Mouse (Mus musculus) limb, embryonic 14.5 days (tissue): ENCODE measurements around the gene Gm11096. TPM values are rescaled to one million over a fixed set of nuclear protein-coding genes. Genes with fewer than 3 reads are reported as not detected.
A peak's percentile ranks its signal among the peaks of the same experiment; 100 is the strongest.

ENCODE experiments used
- ATAC-seq: fragments of 200-750 bp; cut with Nextera tagmentation; 2 replicates; pipeline ENCODE4 v1.8.0; 2017; ENCODE audit warnings: low read depth, moderate number of reproducible peaks, moderate TSS enrichment; ENCODE audit not compliant: low FRiP score
- DNase-seq: peaks from one replicate; pipeline ENCODE4 v3.0.0-alpha.2; 2015; ENCODE audit warnings: low spot score
- H3K27ac ChIP-seq: fragments of 300-500 bp; sonication (generic); replicated peaks from 2 replicates; pipeline ENCODE4 v1.5.1; 2014; ENCODE audit warnings: low read depth, mild to moderate bottlenecking, low read length, moderate library complexity, mixed read lengths
- H3K27me3 ChIP-seq: fragments of 300-500 bp; sonication (generic); 2 replicates; pipeline ENCODE4 v1.6.1; 2014; ENCODE audit warnings: low read length, mixed read lengths; ENCODE audit not compliant: control insufficient read depth, insufficient read depth
- H3K36me3 ChIP-seq: fragments of 300-500 bp; sonication (generic); 2 replicates; pipeline ENCODE4 v1.6.1; 2014; ENCODE audit warnings: mild to moderate bottlenecking, low read length, moderate library complexity, mixed read lengths; ENCODE audit not compliant: control insufficient read depth, insufficient read depth
- H3K4me1 ChIP-seq: fragments of 300-500 bp; sonication (generic); 2 replicates; pipeline ENCODE4 v1.6.1; 2014; ENCODE audit warnings: antibody characterized with exemption, low read length, mixed read lengths; ENCODE audit not compliant: control insufficient read depth, insufficient read depth
- H3K4me2 ChIP-seq: fragments of 300-500 bp; sonication (generic); replicated peaks from 2 replicates; pipeline ENCODE4 v1.6.1; 2014; ENCODE audit warnings: low read depth, mild to moderate bottlenecking, low read length, moderate library complexity; ENCODE audit not compliant: severe bottlenecking
- H3K4me3 ChIP-seq: fragments of 300-500 bp; sonication (generic); replicated peaks from 2 replicates; pipeline ENCODE4 v1.5.1; 2014; ENCODE audit warnings: low read length
- H3K9ac ChIP-seq: fragments of 300-500 bp; sonication (generic); 2 replicates; pipeline ENCODE4 v1.6.1; 2014; ENCODE audit warnings: mild to moderate bottlenecking, low read depth, low read length, moderate library complexity; ENCODE audit not compliant: severe bottlenecking
- H3K9me3 ChIP-seq: fragments of 300-500 bp; sonication (generic); 2 replicates; pipeline ENCODE4 v1.6.1; 2016; ENCODE audit warnings: low read length; ENCODE audit not compliant: control insufficient read depth
- POLR2A ChIP-seq: fragments of 200-500 bp; IDR thresholded peaks from 2 replicates; pipeline ENCODE4 v1.8.0; 2012; ENCODE audit warnings: inconsistent platforms, mild to moderate bottlenecking, moderate library complexity, borderline replicate concordance; ENCODE audit not compliant: insufficient read depth, insufficient read length; ENCODE audit errors: extremely low read depth
- WGBS: fragments of 180-500 bp; shearing (Covaris S2); extraction: QIAGEN DNeasy Blood & Tissue Kit; methylation state at CpG from one replicate; pipeline ENCODE4 v1.1.7; 2014; 5-methylcytosine and 5-hydroxymethylcytosine counted together
- polyA plus RNA-seq, 2 experiments: library from polyadenylated mRNA; depleted of rRNA in 1 of 2; stranded (reverse) in 1 of 2; unstranded in 1 of 2; fragments of >200 nt; fragmentation: Nextera tagmentation in 1 of 2; extraction: Ambion mirVana in 1 of 2; gene quantifications; 2 replicates each; pipeline versions ENCODE4 v1.2.1 to v1.2.3; 2012 to 2014

Gm11096 gene
- polyA plus RNA-seq, 2 experiments, result not detected

- DNase-seq (no peak), ATAC-seq (no peak)
- Histone ChIP-seq H3K4me3 (no peak overlapping the region), H3K9me3 (no peaks in the 10 kb centered on the region), H3K27me3 (no peaks in the 10 kb centered on the region), H3K4me1 (no peaks in the 10 kb centered on the region), H3K36me3 (no peaks in the 10 kb centered on the region), H3K9ac (no peak overlapping the region), H3K27ac (no peak overlapping the region), H3K4me2 (no peak overlapping the region)
- no peak for TF ChIP-seq POLR2A
- 68% methylated on average over 3 of the region's 3 CpGs for WGBS
Observed at GRCm38 (mm10) chr17:81455269-81455668, 13.7 kb downstream of the Gm11096 start.

- H3K4me1 ChIP-seq, result no peaks in the 10 kb centered on the region; the same call in 1 of the 2 replicates
- no peak for TF ChIP-seq POLR2A
- H3K4me3 ChIP-seq, result no peak overlapping the region
- no peak for DNase-seq
- H3K27me3 ChIP-seq, result no peaks in the 10 kb centered on the region
- H3K4me2 ChIP-seq, result no peak overlapping the region
- ATAC-seq, result no peak
- H3K9ac ChIP-seq, result no peak overlapping the region
- no peaks in the 10 kb centered on the region for H3K36me3 ChIP-seq
- no peak overlapping the region for H3K27ac ChIP-seq
- H3K9me3 ChIP-seq, result no peaks in the 10 kb centered on the region
- 90% methylated on average over 7 of the region's 7 CpGs for WGBS
Observed at GRCm38 (mm10) chr17:81455977-81456376, 14.4 kb downstream of the Gm11096 start.

DNA sequence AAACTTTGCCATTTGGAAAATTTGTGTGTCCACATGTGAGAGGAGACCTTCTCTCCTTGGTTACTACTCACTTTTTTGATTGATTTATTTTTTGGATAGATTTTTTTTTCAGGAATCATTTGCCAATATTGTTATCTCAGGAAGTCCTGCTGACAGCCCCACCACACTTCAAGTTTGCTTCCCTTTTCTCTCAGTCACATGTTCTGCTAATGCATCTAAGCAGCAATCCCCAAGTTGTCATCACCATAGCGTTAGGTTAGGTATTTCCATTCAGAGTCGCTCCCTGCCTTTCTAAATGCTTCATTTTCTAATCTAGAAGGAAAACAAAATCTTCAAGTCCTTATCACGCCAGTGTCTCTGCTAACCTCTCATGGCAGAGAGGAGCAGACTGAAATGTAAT, 17.8 kb downstream of the Gm11096 start:
- Histone ChIP-seq H3K4me3 (no peak overlapping the region), H3K27ac (no peak overlapping the region), H3K4me1 (no peaks in the 10 kb centered on the region; the same call in 1 of the 2 replicates), H3K4me2 (no peak overlapping the region), H3K9me3 (no peaks in the 10 kb centered on the region), H3K9ac (no peak overlapping the region), H3K36me3 (no peaks in the 10 kb centered on the region), H3K27me3 (no peaks in the 10 kb centered on the region)
- 92% methylated on average over 3 of the region's 3 CpGs for WGBS
- ATAC-seq, result no peak
- DNase-seq, result no peak
- no peak for TF ChIP-seq POLR2A

DNA sequence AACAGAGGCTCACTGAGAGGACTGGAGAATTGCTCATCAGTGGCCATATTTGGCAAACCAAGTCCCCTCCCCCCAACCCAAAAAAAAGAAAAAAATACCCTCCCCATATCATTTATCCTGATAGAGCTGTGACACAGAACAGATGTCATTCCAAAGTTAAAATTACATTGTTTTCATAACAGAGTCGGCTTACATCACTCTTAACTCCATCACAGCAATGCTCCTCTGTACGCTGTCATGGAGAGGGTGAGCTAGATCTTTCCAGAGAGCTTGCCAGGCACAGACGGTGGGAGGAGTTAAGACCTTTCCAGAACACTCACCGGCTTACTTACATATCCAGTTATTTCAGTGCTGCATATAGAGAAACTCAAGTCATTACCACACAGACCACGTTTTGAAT, 27.4 kb downstream of the Gm11096 start:
- ATAC-seq (peak; percentile 65), DNase-seq (peak; percentile 69)
- Histone ChIP-seq H3K4me3 (no peak overlapping the region), H3K9ac (no peak overlapping the region), H3K36me3 (no peaks in the 10 kb centered on the region), H3K9me3 (no peaks in the 10 kb centered on the region), H3K27me3 (no peaks in the 10 kb centered on the region), H3K4me2 (no peak overlapping the region), H3K27ac (no peak overlapping the region), H3K4me1 (no peaks in the 10 kb centered on the region)
- WGBS, result 57% methylated on average over 5 of the region's 5 CpGs
- no peak for TF ChIP-seq POLR2A

DNA sequence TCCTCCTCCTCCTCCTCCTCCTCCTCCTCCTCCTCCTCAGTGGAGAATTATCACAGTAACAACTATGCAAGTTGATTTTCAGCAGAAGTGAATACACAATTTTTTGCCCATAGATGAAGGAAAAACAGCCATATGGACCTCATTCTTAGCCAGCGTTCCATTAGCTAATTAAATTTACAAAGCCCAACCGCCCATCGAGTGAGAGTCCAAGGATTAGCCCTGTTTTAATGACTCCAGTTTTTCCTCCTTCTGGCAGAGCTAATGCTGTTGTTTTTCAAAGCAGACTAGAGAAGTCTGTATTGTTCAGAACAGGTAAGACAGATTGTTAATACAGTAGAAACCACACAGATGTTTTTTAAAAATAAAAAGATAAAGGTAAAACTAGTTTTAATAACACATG, 31.8 kb downstream of the Gm11096 start:
- Histone ChIP-seq H3K4me1 (no peaks in the 10 kb centered on the region; the same call in 1 of the 2 replicates), H3K36me3 (no peaks in the 10 kb centered on the region), H3K27me3 (no peaks in the 10 kb centered on the region), H3K4me3 (no peak overlapping the region), H3K9ac (no peak overlapping the region), H3K9me3 (no peaks in the 10 kb centered on the region), H3K27ac (no peak overlapping the region), H3K4me2 (no peak overlapping the region)
- no peak for DNase-seq
- no peak for TF ChIP-seq POLR2A
- ATAC-seq, result no peak
- 31% methylated on average over 3 of the region's 3 CpGs for WGBS

DNA sequence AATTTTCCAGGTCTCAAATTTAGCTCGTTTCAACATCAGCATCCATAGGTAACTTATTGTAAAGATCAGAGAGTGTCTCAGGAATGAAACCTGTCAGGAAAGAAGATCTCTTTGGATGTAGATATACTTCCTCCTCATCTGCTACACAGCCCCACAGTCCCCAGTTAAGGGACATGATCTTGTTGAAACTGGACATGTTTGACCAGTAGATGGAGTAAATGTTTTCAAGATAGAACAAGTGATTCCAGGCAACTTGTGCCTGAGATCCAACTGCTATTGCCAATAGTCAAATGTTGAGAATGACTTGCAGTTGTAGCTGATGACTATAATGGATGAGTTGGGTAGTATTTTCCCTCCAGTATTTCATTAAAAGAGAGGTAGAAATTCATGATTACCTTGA, 35.9 kb downstream of the Gm11096 start:
- no peak overlapping the region for H3K4me2 ChIP-seq
- H3K27ac ChIP-seq, result no peak overlapping the region
- H3K9ac ChIP-seq, result no peak overlapping the region
- no peak overlapping the region for H3K4me3 ChIP-seq
- no peaks in the 10 kb centered on the region for H3K36me3 ChIP-seq
- ATAC-seq (no peak), DNase-seq (no peak)
- H3K27me3 ChIP-seq, result no peaks in the 10 kb centered on the region
- H3K9me3 ChIP-seq, result no peaks in the 10 kb centered on the region
- H3K4me1 ChIP-seq, result peaks cover 8% of the 10 kb centered on the region
- WGBS, result 86% methylated on average over 1 of the region's 1 CpGs
- TF ChIP-seq POLR2A, result no peak
